Mouse (Mus musculus): ENCODE measurements at regions not wholly inside any gene's neighbourhood (a gene's known extent, or its start where the extent isn't known, plus 50 kb on each side); places are given as distances from the start of the nearest gene placed in this dataset.

- in situ Hi-C loops (cut with MseI, MboI), result no loop called here
Measured at GRCm38 (mm10) chr4:105459991-105460688, 303.0 kb downstream of the Plpp3 start.

GRCm38 (mm10) chr4:105460689-105461005 lies 303.5 kb downstream of the Plpp3 start:
- in situ Hi-C loops (cut with MseI, MboI), result no loop called here

GRCm38 (mm10) chr4:105467811-105468210 lies 310.7 kb downstream of the Plpp3 start:
- in situ Hi-C loops (cut with MseI, MboI), result no loop called here

GRCm38 (mm10) chr4:105469300-105469821 lies 312.2 kb downstream of the Plpp3 start:
- in situ Hi-C loops (cut with MseI, MboI), result no loop called here

- in situ Hi-C loops (cut with MseI, MboI), result no loop called here
Measured at GRCm38 (mm10) chr4:105474765-105475560, 314.7 kb upstream of the Gm12728 start.

- in situ Hi-C loops (cut with MseI, MboI), result no loop called here
Measured at GRCm38 (mm10) chr4:105476332-105476731, 313.3 kb upstream of the Gm12728 start.

- in situ Hi-C loops (cut with MseI, MboI), result no loop called here
Measured at GRCm38 (mm10) chr4:105486376-105486775, 303.3 kb upstream of the Gm12728 start.

- in situ Hi-C loops (cut with MseI, MboI), result no loop called here
Measured at GRCm38 (mm10) chr4:105496176-105496575, 293.5 kb upstream of the Gm12728 start.

GRCm38 (mm10) chr4:105506190-105506589 lies 283.5 kb upstream of the Gm12728 start:
- in situ Hi-C loops (cut with MseI, MboI), result no loop called here

GRCm38 (mm10) chr4:105507221-105507620 lies 282.4 kb upstream of the Gm12728 start:
- in situ Hi-C loops (cut with MseI, MboI), result no loop called here

GRCm38 (mm10) chr4:105509091-105509490 lies 280.6 kb upstream of the Gm12728 start:
- in situ Hi-C loops (cut with MseI, MboI), result no loop called here

GRCm38 (mm10) chr4:105510406-105510805 lies 279.3 kb upstream of the Gm12728 start:
- in situ Hi-C loops (cut with MseI, MboI), result no loop called here

- in situ Hi-C loops (cut with MseI, MboI), result no loop called here
Measured at GRCm38 (mm10) chr4:105525135-105525534, 264.5 kb upstream of the Gm12728 start.

- in situ Hi-C loops (cut with MseI, MboI), result no loop called here
Measured at GRCm38 (mm10) chr4:105526755-105527154, 262.9 kb upstream of the Gm12728 start.

GRCm38 (mm10) chr4:105527316-105527715 lies 262.4 kb upstream of the Gm12728 start:
- in situ Hi-C loops (cut with MseI, MboI), result no loop called here

- in situ Hi-C loops (cut with MseI, MboI), result no loop called here
Measured at GRCm38 (mm10) chr4:105531651-105532425, 257.8 kb upstream of the Gm12728 start.

GRCm38 (mm10) chr4:105535451-105535850 lies 254.2 kb upstream of the Gm12728 start:
- in situ Hi-C loops (cut with MseI, MboI), result no loop called here

- in situ Hi-C loops (cut with MseI, MboI), result no loop called here
Measured at GRCm38 (mm10) chr4:105545486-105545885, 244.2 kb upstream of the Gm12728 start.

- in situ Hi-C loops (cut with MseI, MboI), result no loop called here
Measured at GRCm38 (mm10) chr4:105549744-105550440, 239.8 kb upstream of the Gm12728 start.

- in situ Hi-C loops (cut with MseI, MboI), result no loop called here
Measured at GRCm38 (mm10) chr4:105551966-105552685, 237.5 kb upstream of the Gm12728 start.

GRCm38 (mm10) chr4:105554994-105555393 lies 234.7 kb upstream of the Gm12728 start:
- in situ Hi-C loops (cut with MseI, MboI), result no loop called here

Data from mouse trophoblast stem cell (cell line).